Mouse (Mus musculus) kidney, embryonic 15.5 days (tissue): ENCODE measurements around the gene Ifit1. TPM values are rescaled to one million over a fixed set of nuclear protein-coding genes. Genes with fewer than 3 reads are reported as not detected.

Experiments
- ATAC-seq: fragments of 200-750 bp; cut with Nextera tagmentation; replicated peaks from 2 replicates; pipeline ENCODE4 v1.8.0; 2017; ENCODE audit warnings: moderate TSS enrichment; ENCODE audit not compliant: low FRiP score
- H3K27ac ChIP-seq: fragments of 300-500 bp; sonication (generic); 2 replicates; pipeline ENCODE4 v1.5.1; 2015; ENCODE audit warnings: mild to moderate bottlenecking, inconsistent platforms
- H3K27me3 ChIP-seq: fragments of 300-500 bp; sonication (generic); 2 replicates; pipeline ENCODE4 v1.6.1; 2015; ENCODE audit warnings: inconsistent platforms
- H3K36me3 ChIP-seq: fragments of 300-500 bp; sonication (generic); 2 replicates; pipeline ENCODE4 v1.6.1; 2015; ENCODE audit warnings: inconsistent platforms
- H3K4me1 ChIP-seq: fragments of 300-500 bp; sonication (generic); 2 replicates; pipeline ENCODE4 v1.6.1; 2015; ENCODE audit warnings: inconsistent platforms
- H3K4me2 ChIP-seq: fragments of 300-500 bp; sonication (generic); 2 replicates; pipeline ENCODE4 v1.6.1; 2015; ENCODE audit warnings: moderate library complexity, mild to moderate bottlenecking, inconsistent platforms
- H3K4me3 ChIP-seq: fragments of 300-500 bp; sonication (generic); replicated peaks from 2 replicates; pipeline ENCODE4 v1.5.1; 2015; ENCODE audit warnings: mild to moderate bottlenecking, inconsistent platforms
- H3K9ac ChIP-seq: fragments of 300-500 bp; sonication (generic); 2 replicates; pipeline ENCODE4 v1.6.1; 2015; ENCODE audit warnings: mild to moderate bottlenecking, inconsistent platforms
- H3K9me3 ChIP-seq: fragments of 300-500 bp; sonication (generic); replicated peaks from 2 replicates; pipeline ENCODE4 v1.6.1; 2016; ENCODE audit warnings: inconsistent platforms
- WGBS: fragments of 180-500 bp; shearing (Covaris S2); methylation state at CpG from one replicate; pipeline ENCODE4 v1.1.7; 2015; ENCODE audit warnings: mixed read lengths; 5-methylcytosine and 5-hydroxymethylcytosine counted together
- polyA plus RNA-seq: library from polyadenylated mRNA; unstranded; fragments of >200 nt; fragmentation: Nextera tagmentation; extraction: Ambion mirVana; gene quantifications from 2 replicates; pipeline ENCODE4 v1.2.1, GENCODE M21; 2015

Ifit1 gene
- polyA plus RNA-seq, 1 experiment from 2014 or later, result 0.42 TPM

DNA sequence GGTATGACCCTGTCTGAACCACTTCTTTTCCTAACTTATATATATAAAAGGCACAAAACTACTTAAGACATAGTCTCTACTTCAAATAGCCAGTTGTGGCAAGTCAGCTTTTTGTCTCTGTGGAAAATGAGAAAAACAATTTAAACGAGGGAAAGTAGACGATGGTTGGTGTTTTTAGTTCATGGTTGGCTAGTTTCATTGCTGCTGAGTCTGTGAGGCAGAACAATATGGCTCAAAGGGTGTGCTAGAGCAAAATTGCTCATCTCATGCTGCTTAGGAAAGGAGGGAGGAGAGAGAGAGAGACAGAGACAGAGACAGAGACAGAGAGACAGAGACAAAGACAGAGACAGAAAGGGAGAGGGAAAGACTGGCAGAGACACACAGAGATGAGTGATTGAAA is 58.6 kb downstream of the Ifit1 start:
- H3K27ac ChIP-seq, result peak overlapping the region; percentile 59
- no peaks in the 10 kb centered on the region for H3K9me3 ChIP-seq
- no peaks in the 10 kb centered on the region for H3K36me3 ChIP-seq
- 36% methylated on average over 2 of the region's 2 CpGs for WGBS
- no peak overlapping the region for H3K9ac ChIP-seq
- peaks cover 13% of the 10 kb centered on the region; the same call in 1 of the 2 replicates for H3K4me1 ChIP-seq
- ATAC-seq, result 0 out of 2 replicates have a peak, but pooled peaks have one; percentile 33
- no peak overlapping the region for H3K4me2 ChIP-seq
- no peaks in the 10 kb centered on the region for H3K27me3 ChIP-seq
- no peak overlapping the region for H3K4me3 ChIP-seq

Other genes with a start within 250 kb of the Ifit1 start
- 1.8 and 2.2 TPM in 2 replicates for gene Ch25h, start 165.7 kb upstream of the Ifit1 start, polyA plus RNA-seq
- 31.2 and 32.5 TPM in 2 replicates for gene Lipa, start 113.4 kb upstream of the Ifit1 start, polyA plus RNA-seq
- 9.5 and 9.7 TPM in 2 replicates for gene Ifit2, start 90.2 kb upstream of the Ifit1 start, polyA plus RNA-seq
- gene Ifit3, start 57.3 kb upstream of the Ifit1 start, polyA plus RNA-seq, result 2.0 TPM in 2 replicates
- gene Ifit1bl1, start 38.9 kb upstream of the Ifit1 start, polyA plus RNA-seq, result 0.13 and 0.36 TPM in 2 replicates
- 0.88 and 0.99 TPM in 2 replicates for gene Ifit3b, start 32.9 kb upstream of the Ifit1 start, polyA plus RNA-seq
- 0.09 and 0.14 TPM in 2 replicates for gene Ifit1bl2, start 128 bp upstream of the Ifit1 start, polyA plus RNA-seq
- 10.6 and 13.4 TPM in 2 replicates for gene Slc16a12, start 106.4 kb downstream of the Ifit1 start, polyA plus RNA-seq
- gene Pank1, start 238.6 kb downstream of the Ifit1 start, polyA plus RNA-seq, result 7.3 and 8.1 TPM in 2 replicates